Mouse (Mus musculus) gastrocnemius, postnatal 14 days (tissue): ENCODE data around the gene Chic2. TPM values are rescaled to one million over a fixed set of nuclear protein-coding genes. Genes with fewer than 3 reads are reported as not detected.

ENCODE experiments used
- DNase-seq: peaks from one replicate; pipeline ENCODE4 v3.0.0; 2021; ENCODE audit warnings: mixed read lengths
- intact Hi-C: fragments of 180-260 bp; cut with DNase I; formaldehyde crosslinking; loops from one replicate; pipeline ENCODE4 v1.15.1; 2025; ENCODE audit warnings: low total_unique reads
- total RNA-seq, 2 experiments: library from RNA; stranded (reverse); gene quantifications; 2 replicates each; pipeline ENCODE4 v1.2.3; 2021

The Chic2 gene
- total RNA-seq, 2 experiments from 2014 or later: 16.0 to 18.1 TPM

GRCm38 (mm10) chr5:75070656-75071375, 26.2 kb upstream of the Chic2 start:
- intact Hi-C loops: no loop called here
- DNase-seq: no peak

DNA sequence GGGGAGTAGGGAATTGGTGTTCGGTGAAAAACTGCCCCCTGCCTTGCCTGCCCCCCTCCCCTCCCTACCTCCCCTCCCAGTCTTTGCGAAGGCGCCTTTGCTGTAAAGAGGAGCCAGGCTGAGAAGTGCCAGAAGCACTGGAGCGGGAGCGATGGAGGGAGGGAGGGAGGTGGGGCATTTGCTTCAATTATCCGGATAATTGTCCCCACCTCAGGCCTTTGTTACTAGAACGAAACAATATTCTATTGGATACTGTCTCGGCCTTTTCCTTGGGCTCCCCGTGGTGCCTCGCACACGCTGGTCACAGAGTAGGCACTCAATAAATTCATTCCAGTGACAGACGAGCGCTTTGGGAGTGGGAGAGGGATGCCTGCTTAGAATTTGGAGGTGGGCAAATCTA, 25.6 kb upstream of the Chic2 start:
- no peak for DNase-seq
- intact Hi-C loops: no loop called here

DNA sequence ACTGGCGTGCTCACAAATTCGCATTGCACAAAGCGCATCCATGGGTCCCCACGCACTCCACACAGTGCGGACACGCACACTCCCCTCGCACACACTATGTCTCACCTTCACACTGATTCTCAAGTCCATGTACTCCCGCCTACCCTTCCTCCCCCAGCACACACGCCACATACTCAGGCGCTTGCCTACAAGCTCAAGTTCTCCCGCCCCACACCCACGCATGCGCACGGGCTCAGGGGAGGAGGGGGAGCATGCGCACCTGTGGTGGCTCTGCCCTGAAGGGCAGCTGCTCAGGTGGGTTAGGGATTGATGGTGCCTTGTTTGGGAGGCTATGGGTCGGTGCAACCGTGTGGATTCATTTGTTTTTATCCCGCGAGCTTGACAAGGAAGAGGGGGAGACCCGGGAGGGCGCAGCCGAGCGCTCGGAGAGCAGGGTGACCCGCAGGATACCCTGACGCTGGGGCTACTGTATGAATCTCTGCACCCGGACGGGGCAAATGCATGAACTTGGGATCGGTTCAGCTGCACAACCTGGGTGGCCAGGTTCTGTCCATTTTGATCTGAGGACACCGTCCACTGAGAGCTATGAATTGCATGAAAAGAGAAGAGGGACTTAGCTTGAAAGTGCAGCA, 22.7 kb upstream of the Chic2 start:
- intact Hi-C loops: no loop called here
- DNase-seq: peak; percentile 30

DNA sequence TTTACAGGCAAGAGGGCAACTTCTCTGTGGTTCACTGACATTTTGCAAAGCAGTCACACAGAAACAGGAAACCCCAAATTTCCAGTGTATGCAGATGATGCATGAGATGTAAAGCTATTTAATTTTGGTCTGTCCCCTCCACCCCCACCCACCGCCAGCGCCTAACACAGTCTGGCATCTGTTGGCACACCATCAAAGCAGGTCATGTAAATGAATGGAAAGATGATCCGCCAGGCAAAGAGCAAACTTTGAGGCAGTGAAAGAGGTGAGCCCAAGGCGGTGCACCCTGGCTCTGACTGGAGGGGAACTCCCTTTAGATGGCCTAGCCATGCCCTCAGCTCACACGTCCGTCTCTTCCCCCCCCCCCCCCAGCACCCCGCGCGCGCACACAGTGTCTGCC, 22.1 kb upstream of the Chic2 start:
- intact Hi-C loops: no loop called here
- no peak for DNase-seq

DNA sequence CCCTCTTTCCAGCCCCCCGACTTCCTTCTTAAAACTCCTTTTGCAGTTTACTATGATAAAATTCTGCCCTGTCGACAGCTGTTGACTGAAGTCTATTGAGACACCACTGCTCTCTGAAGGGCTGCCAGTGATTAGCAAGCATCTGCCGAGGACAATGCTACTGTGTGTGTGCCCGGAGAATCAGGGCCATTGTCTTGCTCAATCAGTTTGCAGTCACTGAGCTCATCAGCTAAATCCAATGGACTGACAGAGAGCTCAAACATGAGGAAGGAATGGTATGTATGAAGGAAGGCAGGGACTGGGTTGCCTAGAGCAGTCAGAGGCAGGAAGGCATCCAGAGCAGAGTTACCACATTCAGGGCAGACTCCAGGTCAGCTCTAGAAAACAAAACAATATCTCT, 18.6 kb upstream of the Chic2 start:
- intact Hi-C loops: no loop called here
- DNase-seq: no peak

DNA sequence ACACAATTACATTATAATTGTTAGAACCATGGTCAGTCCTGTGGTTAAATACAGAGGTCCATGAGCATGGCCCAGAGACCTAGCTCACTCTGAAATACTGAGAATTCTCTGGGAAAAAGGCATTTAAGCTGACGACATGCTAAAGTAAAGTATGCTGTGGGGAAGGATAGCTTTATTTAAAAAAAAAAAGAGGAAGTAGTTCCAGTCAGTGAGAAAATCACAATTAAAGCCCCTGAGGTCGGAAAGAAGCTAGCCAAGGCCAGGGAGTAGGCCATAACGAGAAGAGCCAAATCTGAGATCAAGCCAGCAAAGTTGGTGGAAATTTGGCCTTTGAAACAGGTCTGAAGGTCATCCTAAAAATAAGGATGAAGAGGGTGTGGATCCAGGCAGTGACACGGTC, 6.5 kb upstream of the Chic2 start:
- intact Hi-C loops: no loop called here
- DNase-seq: no peak

DNA sequence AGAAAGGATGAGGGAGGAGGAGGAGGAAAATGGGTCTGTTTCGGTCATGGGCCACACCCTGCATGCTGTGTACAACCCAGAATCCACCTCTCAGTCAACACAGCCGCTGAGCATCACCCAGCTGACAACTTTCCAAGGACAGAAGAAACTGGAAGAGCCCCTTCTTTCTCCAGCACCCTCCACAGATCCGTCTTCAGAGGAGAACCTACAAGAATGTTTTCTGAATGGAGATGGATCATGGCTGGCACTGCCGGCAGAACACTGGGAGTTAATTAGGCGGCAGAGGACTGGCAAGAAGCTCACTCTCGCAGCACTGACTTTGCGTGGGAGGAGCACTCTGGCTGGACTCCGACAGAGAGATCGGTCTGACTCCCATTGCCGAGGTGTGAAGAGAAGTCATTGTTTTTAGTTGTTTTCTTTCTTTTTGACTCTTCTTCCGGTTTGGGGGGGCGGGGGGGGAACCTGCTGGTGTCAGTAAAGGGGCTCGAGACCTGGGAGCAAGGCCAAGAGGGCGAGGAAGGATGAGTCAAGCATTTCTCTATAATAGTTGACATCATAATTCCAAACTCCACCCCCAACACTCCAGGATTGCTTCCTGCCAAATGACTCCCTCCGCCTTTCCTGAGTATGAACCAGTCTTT, 2.2 kb upstream of the Chic2 start:
- intact Hi-C loops: loop anchor here (10.0 kb wide), 1 partner anchor 82 kb away; no protein-coding TSS in a partner anchor
- peak; percentile 64 for DNase-seq

DNA sequence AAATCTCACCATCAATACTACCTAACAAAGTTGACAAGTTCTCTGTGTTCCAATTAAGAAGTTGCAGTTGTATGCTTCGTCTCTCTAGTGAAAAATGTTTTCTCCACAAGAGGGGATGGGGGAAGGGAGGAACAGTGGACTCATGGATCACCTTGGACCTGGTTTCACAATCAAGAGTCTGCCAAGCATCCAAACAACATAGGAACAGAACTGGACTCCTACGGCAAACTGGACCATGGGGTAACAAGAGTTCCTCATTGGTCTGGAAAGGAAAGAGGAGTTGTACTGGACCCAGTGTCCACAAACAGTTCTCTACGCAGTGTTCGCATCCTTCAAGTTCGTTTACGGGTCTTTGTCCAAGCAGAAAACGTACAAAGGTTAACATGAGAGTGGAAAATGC, 797 bp upstream of the Chic2 start:
- no peak for DNase-seq
- intact Hi-C loops: loop anchor here (10.0 kb wide), 1 partner anchor 81 kb away; no protein-coding TSS in a partner anchor

DNA sequence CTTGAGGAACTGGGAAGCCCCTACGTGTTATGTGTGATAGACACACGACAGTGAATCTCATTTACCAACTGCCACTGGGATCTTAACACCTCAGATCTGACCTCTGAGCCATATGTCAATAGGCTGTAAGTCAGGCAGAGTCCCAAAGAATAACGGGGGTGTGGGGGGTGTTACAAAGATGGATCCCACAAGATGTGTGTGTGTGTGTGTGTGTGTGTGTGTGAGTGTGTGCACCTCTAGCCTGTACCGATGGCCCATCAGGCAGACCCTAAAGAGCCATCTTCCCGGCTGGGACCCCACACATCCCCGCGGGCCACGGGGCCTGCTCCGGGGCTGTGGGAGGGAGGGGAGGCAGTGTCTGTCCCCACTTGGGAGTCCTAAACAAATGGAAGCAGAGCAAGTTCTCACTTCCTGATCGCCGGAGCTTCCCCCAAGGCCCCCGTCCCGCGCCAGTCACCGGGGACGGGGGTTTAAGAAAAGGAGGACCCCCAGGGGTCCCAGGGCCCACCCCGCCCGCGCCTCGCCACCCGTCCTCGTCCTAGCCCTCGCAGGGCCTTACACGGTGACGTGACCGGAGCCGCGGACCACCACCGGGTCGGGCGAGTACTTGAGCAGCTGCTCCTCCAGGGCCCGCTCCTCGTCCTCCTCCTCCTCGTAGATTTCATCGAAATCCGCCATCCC, 813 bp downstream of the Chic2 start:
- intact Hi-C loops: loop anchor here (10.0 kb wide), 1 partner anchor 79 kb away; no protein-coding TSS in a partner anchor
- peak; percentile 48 for DNase-seq

DNA sequence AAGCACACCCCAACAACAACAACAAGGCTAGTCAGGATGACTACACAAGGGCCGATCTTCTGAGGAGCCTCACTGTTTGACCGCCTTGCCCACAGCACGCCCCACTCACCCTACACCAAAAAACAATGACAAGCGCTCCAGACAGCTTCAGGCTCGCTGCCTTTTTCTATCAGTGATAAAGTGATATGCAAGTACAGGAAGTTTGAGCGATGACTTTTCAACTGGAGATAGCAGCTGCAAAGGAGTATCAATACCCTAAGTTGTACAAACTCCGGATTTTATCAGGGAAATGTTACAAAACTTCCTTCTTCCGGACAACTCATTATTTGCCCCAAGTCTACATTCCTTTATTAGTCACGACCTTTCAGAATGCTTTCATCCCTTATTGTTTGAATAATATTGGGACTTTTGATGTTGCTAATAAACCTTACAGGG, 1.5 kb downstream of the Chic2 start:
- intact Hi-C loops: loop anchor here (10.0 kb wide), 1 partner anchor 78 kb away; no protein-coding TSS in a partner anchor
- DNase-seq: no peak

DNA sequence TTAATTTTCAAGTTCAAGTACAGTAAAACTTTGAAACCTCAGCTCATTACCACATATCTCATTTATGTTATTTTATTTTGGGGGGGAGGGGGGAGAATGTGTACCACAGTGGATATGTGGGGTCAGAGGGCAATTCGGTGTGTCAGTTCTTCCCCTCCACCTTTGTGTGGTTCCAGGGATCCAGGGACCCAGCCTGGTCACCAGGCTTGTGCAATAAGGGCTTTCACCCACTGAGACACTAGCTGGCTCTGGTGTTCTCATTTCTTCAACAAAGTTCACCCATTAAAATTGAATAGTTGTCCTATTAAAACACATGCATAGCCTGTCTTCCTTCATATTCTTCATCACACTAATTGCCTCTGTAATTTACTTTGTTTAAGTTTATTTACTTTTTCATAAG, 5.3 kb downstream of the Chic2 start:
- DNase-seq: no peak
- intact Hi-C loops: no loop called here

DNA sequence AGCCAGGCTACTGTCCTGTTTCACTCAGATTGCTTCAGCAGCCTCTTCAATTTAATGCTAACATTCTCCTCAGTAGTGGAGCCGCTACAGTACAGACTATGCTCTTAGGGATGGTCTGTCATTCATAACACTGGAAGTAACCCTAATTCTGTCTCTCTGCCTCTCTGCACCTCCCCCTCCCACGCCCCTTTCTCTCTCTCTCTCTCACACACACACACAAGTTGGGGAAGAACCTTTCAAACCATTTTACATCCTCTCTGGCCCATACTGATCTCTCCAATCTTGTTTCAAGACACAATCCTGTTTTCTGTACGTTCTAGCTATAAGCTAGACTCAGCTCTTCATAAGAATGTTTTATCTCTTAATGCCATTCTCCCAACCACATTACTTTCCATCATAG, 9.1 kb downstream of the Chic2 start:
- DNase-seq: no peak
- intact Hi-C loops: no loop called here

GRCm38 (mm10) chr5:75014768-75015167, 29.8 kb downstream of the Chic2 start:
- intact Hi-C loops: no loop called here
- DNase-seq: no peak

- no peak for DNase-seq
- intact Hi-C loops: no loop called here
Observed at GRCm38 (mm10) chr5:75012771-75013421, 31.7 kb downstream of the Chic2 start.

- intact Hi-C loops: no loop called here
Observed at GRCm38 (mm10) chr5:75011985-75012738, 32.4 kb downstream of the Chic2 start.

DNA sequence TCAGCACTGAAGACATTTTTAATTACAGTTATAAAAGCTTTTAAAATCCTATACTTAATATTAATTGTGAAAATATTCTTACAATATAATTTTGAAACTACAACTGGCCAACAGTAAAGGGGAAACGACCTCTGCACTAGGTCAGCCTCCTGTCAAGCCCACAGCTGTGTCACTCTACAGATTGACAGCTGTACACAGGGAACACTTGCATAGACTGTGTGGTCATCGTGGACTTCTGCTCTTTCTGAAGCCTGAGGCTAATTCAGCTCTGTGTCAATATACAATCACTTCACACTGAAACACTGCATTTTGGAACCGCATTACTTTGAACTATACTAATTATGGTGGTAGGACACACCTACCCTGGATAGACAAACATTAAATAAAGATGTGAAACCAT, 39.8 kb downstream of the Chic2 start:
- intact Hi-C loops: no loop called here
- DNase-seq: no peak

More at GRCm38 (mm10) chr5:75011985-75012738, 32.4 kb downstream of the Chic2 start:
- no peak for DNase-seq

- intact Hi-C loops: no loop called here
- no peak for DNase-seq
Observed at GRCm38 (mm10) chr5:75002109-75002508, 42.5 kb downstream of the Chic2 start.

- DNase-seq: no peak
- intact Hi-C loops: no loop called here
Observed at GRCm38 (mm10) chr5:74998716-74999512, 45.7 kb downstream of the Chic2 start.
